Mouse (Mus musculus): Measurements from ENCODE around the gene Sde2.
A peak's percentile ranks its signal among the peaks of the same experiment; 100 is the strongest.
"Not testable (repeated sequence)": the region's sequence is repeated elsewhere in the genome, so short reads cannot be mapped to it uniquely, and the experiment has no call there.

Gene Sde2

GRCm38 (mm10) chr1:180835273-180836015 lies 15.5 kb upstream of the Sde2 start:
- DNase-seq, result no peak

GRCm38 (mm10) chr1:180836467-180836866 lies 14.5 kb upstream of the Sde2 start:
- DNase-seq, result not testable (repeated sequence)

GRCm38 (mm10) chr1:180837186-180837585 lies 13.7 kb upstream of the Sde2 start:
- no peak for DNase-seq

GRCm38 (mm10) chr1:180838014-180838413 lies 12.9 kb upstream of the Sde2 start:
- DNase-seq, result no peak

GRCm38 (mm10) chr1:180839201-180839910 lies 11.6 kb upstream of the Sde2 start:
- DNase-seq, result no peak

- DNase-seq, result no peak
These were observed 9.2 kb upstream of the Sde2 start for GRCm38 (mm10) chr1:180841561-180842300.

GRCm38 (mm10) chr1:180848114-180848510 lies 2.8 kb upstream of the Sde2 start:
- peak; percentile 81 for DNase-seq

- DNase-seq, result peak; percentile 61
These were observed 2.3 kb upstream of the Sde2 start for GRCm38 (mm10) chr1:180848511-180849241.

- DNase-seq, result peak; percentile 22
These were observed 1.1 kb upstream of the Sde2 start for GRCm38 (mm10) chr1:180849701-180850301.

- DNase-seq, result no peak
These were observed 7.8 kb downstream of the Sde2 start for GRCm38 (mm10) chr1:180858763-180859162.

- no peak for DNase-seq
These were observed 9.1 kb downstream of the Sde2 start for GRCm38 (mm10) chr1:180860030-180860429.

GRCm38 (mm10) chr1:180863606-180864005 lies 12.7 kb downstream of the Sde2 start:
- DNase-seq, result peak; percentile 34

- no peak for DNase-seq
These were observed 15.1 kb downstream of the Sde2 start for GRCm38 (mm10) chr1:180866001-180866400.

- no peak for DNase-seq
These were observed 19.3 kb downstream of the Sde2 start for GRCm38 (mm10) chr1:180870122-180870650.

GRCm38 (mm10) chr1:180873861-180874484 lies 23.0 kb downstream of the Sde2 start:
- DNase-seq, result peak; percentile 76

- DNase-seq, result no peak
These were observed 23.7 kb downstream of the Sde2 start for GRCm38 (mm10) chr1:180874615-180875014.

- no peak for DNase-seq
These were observed 24.2 kb downstream of the Sde2 start for GRCm38 (mm10) chr1:180875126-180875525.

GRCm38 (mm10) chr1:180877466-180877865 lies 26.5 kb downstream of the Sde2 start:
- DNase-seq, result no peak

GRCm38 (mm10) chr1:180881768-180882167 lies 30.8 kb downstream of the Sde2 start:
- DNase-seq, result no peak

GRCm38 (mm10) chr1:180883731-180884130 lies 32.8 kb downstream of the Sde2 start:
- no peak for DNase-seq

- DNase-seq, result no peak
These were observed 33.6 kb downstream of the Sde2 start for GRCm38 (mm10) chr1:180884484-180884883.

Measured in kidney, postnatal 10 days (tissue).